Comparison of ENCODE assay signal across 19 mouse cellular contexts in the genomic region with DNA sequence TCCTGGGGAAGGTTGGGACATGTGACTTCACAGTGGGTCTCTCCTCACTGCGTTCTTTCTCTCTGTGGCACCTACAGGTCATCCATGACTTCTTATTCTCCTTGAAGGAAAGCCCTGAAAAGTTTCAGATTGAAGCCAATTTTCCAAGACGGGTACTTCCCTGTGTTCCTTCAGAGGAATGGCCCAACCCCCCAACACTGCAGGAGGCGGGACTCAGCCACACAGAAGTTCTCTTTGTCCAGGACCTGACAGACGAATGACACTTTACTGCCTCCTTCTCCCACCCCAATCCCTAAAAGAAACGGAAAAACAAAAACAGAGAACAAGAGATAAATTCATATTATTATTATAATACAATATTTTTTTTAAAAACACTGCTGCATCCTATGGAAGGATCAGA. TPM values are rescaled to one million over a fixed set of nuclear protein-coding genes. Genes with fewer than 3 reads are reported as not detected.
A peak's percentile ranks its signal among the peaks of the same experiment; 100 is the strongest.
DNase-seq lines count a peak whose midpoint lies in the region; ATAC-seq and TF ChIP-seq lines count a peak whose summit lies in the region.
"Had no signal": no experiment of that assay in that cellular context is flagged by ENCODE, and none has a peak within 500 bp of the region (broad histone marks: within the 10 kb centered on the region; RNA-seq: fewer than 3 reads in every experiment).

No protein-coding gene starts in this region.

- H3K27ac ChIP-seq in intestine, postnatal 0 days (ENCODE audit: low read depth, low read length): peak overlapping the region; percentile 41
- H3K27ac ChIP-seq in stomach, postnatal 0 days (replicated peaks): no peak overlapping the region
- H3K27ac ChIP-seq: embryonic facial prominence, embryonic 10.5 days; forebrain, embryonic 13.5 days; hindbrain, embryonic 10.5 days; hindbrain, embryonic 14.5 days had no signal

- 32% methylated on average over 5 of the region's 5 CpGs for WGBS in intestine, postnatal 0 days
- WGBS in stomach, postnatal 0 days: 56% methylated on average over 5 of the region's 5 CpGs

- H3K9me3 ChIP-seq in intestine, postnatal 0 days (ENCODE audit: control insufficient read depth): no peaks in the 10 kb centered on the region
- no peaks in the 10 kb centered on the region for H3K9me3 ChIP-seq in stomach, postnatal 0 days (ENCODE audit: control insufficient read depth, low read length)
- H3K9me3 ChIP-seq: embryonic facial prominence, embryonic 10.5 days; forebrain, embryonic 13.5 days; G1E; heart, embryonic 12.5 days; hindbrain, embryonic 10.5 days had no signal

- no peak overlapping the region for H3K9ac ChIP-seq in intestine, postnatal 0 days (ENCODE audit: low read depth, low read length)
- H3K9ac ChIP-seq in stomach, postnatal 0 days (ENCODE audit: low read length): no peak overlapping the region
- H3K9ac ChIP-seq: forebrain, embryonic 13.5 days; forebrain, postnatal 0 days; heart, embryonic 12.5 days; hindbrain, embryonic 14.5 days had no signal

- TF ChIP-seq EP300 in stomach, postnatal 0 days (optimal IDR thresholded peaks at IDR 0.05): no peak

- no peak overlapping the region; the same call in 1 of the 2 replicates for H3K4me3 ChIP-seq in intestine, postnatal 0 days (ENCODE audit: low read depth, low read length)
- H3K4me3 ChIP-seq in stomach, postnatal 0 days (ENCODE audit: low read depth, low read length): no peak overlapping the region
- H3K4me3 ChIP-seq: embryonic facial prominence, embryonic 10.5 days; forebrain, embryonic 13.5 days; heart, embryonic 12.5 days; hindbrain, embryonic 10.5 days had no signal

- no peaks in the 10 kb centered on the region for H3K27me3 ChIP-seq in intestine, postnatal 0 days (replicated peaks; ENCODE audit: control insufficient read depth, insufficient read depth, low read length)
- H3K27me3 ChIP-seq in stomach, postnatal 0 days (ENCODE audit: control insufficient read depth, insufficient read depth, low read length): no peaks in the 10 kb centered on the region
- H3K27me3 ChIP-seq: forebrain, embryonic 13.5 days; heart, embryonic 12.5 days had no signal

- H3K4me2 ChIP-seq in intestine, postnatal 0 days (replicated peaks; ENCODE audit: low read depth): peak overlapping the region; percentile 55
- H3K4me2 ChIP-seq in stomach, postnatal 0 days (replicated peaks; ENCODE audit: low read depth): 0 out of 2 replicates have a peak overlapping the region, but pooled peaks have one; percentile 25
- H3K4me2 ChIP-seq: forebrain, embryonic 13.5 days; heart, embryonic 12.5 days; hindbrain, embryonic 14.5 days had no signal

- peaks cover 37% of the 10 kb centered on the region for H3K36me3 ChIP-seq in intestine, postnatal 0 days (ENCODE audit: control insufficient read depth, insufficient read depth)
- H3K36me3 ChIP-seq in stomach, postnatal 0 days (ENCODE audit: control insufficient read depth, insufficient read depth, low read length): peaks cover 22% of the 10 kb centered on the region

- no peaks in the 10 kb centered on the region; the same call in none of the 2 replicates for H3K4me1 ChIP-seq in intestine, postnatal 0 days (replicated peaks; ENCODE audit: control insufficient read depth, insufficient read depth, low read length)
- H3K4me1 ChIP-seq in stomach, postnatal 0 days (replicated peaks; ENCODE audit: control insufficient read depth, insufficient read depth): no peaks in the 10 kb centered on the region
- H3K4me1 ChIP-seq: embryonic facial prominence, embryonic 10.5 days; forebrain, embryonic 13.5 days; heart, embryonic 12.5 days; hindbrain, embryonic 10.5 days had no signal

- no peak for ATAC-seq in intestine, postnatal 0 days
- ATAC-seq in stomach, postnatal 0 days (ENCODE audit: low FRiP score, low TSS enrichment): no peak
- ATAC-seq: CD4-positive, CD25-positive, alpha-beta regulatory T cell, adult 4 months; forebrain, embryonic 13.5 days; forebrain, postnatal 0 days had no signal

- TF ChIP-seq CTCF in intestine, postnatal 0 days (IDR thresholded peaks at IDR 0.05; ENCODE audit: low read depth): no peak
- TF ChIP-seq CTCF in stomach, postnatal 0 days (IDR thresholded peaks at IDR 0.05; ENCODE audit: low read depth): no peak

- DNase-seq in testis, postnatal 10 days (ENCODE audit: low spot score): peak; percentile 61
- DNase-seq in testis, postnatal 14 days (ENCODE audit: low spot score): no peak
- DNase-seq in stomach, postnatal 0 days (ENCODE audit: low spot score): peak; percentile 59
- no peak for DNase-seq in spleen, postnatal 10 days (ENCODE audit: low spot score in 2 of 2)
- DNase-seq in B cell, adult 2 months: no peak
- DNase-seq: adrenal gland, adult 8-10 months; cerebellum, adult 11 months; cerebellum, adult 8-10 months; cerebellum, postnatal 36 days; forebrain, postnatal 0 days; gastrocnemius, postnatal 14 days had no signal

RNA-seq across cellular contexts. Expression of a gene that starts 32.8 kb away (rescaled TPM):
- polyA plus RNA-seq in intestine, postnatal 0 days (2015; fragmentation: Nextera tagmentation; extraction: Ambion mirVana): 73.0 and 75.1 TPM in 2 replicates
- polyA plus RNA-seq in stomach, postnatal 0 days (2015; fragmentation: Nextera tagmentation; extraction: Ambion mirVana): 44.6 and 49.6 TPM in 2 replicates

RNA-seq across cellular contexts. Expression of a gene that starts 39.3 kb away (rescaled TPM):
- polyA plus RNA-seq in intestine, postnatal 0 days (2015; fragmentation: Nextera tagmentation; extraction: Ambion mirVana): 43.9 and 45.9 TPM in 2 replicates
- 46.4 and 50.6 TPM in 2 replicates for polyA plus RNA-seq in stomach, postnatal 0 days (2015; fragmentation: Nextera tagmentation; extraction: Ambion mirVana)

RNA-seq across cellular contexts. Expression of a gene that starts 40.4 kb away (rescaled TPM):
- 267 and 292 TPM in 2 replicates for polyA plus RNA-seq in intestine, postnatal 0 days (2015; fragmentation: Nextera tagmentation; extraction: Ambion mirVana)
- polyA plus RNA-seq in stomach, postnatal 0 days (2015; fragmentation: Nextera tagmentation; extraction: Ambion mirVana): 1.8 and 3.1 TPM in 2 replicates
- polyA plus RNA-seq: CD4-positive, CD25-positive, alpha-beta regulatory T cell, adult 4 months; G1E had no signal

RNA-seq across cellular contexts. Expression of a gene that starts 49.7 kb away (rescaled TPM):
- 154 and 158 TPM in 2 replicates for polyA plus RNA-seq in intestine, postnatal 0 days (2015; fragmentation: Nextera tagmentation; extraction: Ambion mirVana)
- 156 and 160 TPM in 2 replicates for polyA plus RNA-seq in stomach, postnatal 0 days (2015; fragmentation: Nextera tagmentation; extraction: Ambion mirVana)

Comparison
In these comparisons a context has a peak if more than half of its experiments do, and no peak if none do; other contexts are left out.
1. DNase-seq: peak in testis, postnatal 10 days (single experiment) and stomach, postnatal 0 days (single experiment); none in testis, postnatal 14 days (single experiment), spleen, postnatal 10 days (0 of 2) and B cell, adult 2 months (0 of 2).
2. RNA of a gene that starts 40.4 kb away (polyA plus RNA-seq): 267 to 292 TPM in intestine, postnatal 0 days; 1.8 to 3.1 TPM in stomach, postnatal 0 days; every median in the first group is over 10 times any median in the second.